Mouse (Mus musculus) mesoderm, embryonic 11.5 days (tissue): Measurements from ENCODE around the gene Pmm2.

Experiments used
- DNase-seq: peaks from one replicate; pipeline ENCODE4 v3.0.0-alpha.2; 2012; ENCODE audit warnings: low read depth, low spot score

The Pmm2 gene

GRCm38 (mm10) chr16:8656256-8656655, 18.8 kb downstream of the Pmm2 start:
- DNase-seq: no peak

DNA sequence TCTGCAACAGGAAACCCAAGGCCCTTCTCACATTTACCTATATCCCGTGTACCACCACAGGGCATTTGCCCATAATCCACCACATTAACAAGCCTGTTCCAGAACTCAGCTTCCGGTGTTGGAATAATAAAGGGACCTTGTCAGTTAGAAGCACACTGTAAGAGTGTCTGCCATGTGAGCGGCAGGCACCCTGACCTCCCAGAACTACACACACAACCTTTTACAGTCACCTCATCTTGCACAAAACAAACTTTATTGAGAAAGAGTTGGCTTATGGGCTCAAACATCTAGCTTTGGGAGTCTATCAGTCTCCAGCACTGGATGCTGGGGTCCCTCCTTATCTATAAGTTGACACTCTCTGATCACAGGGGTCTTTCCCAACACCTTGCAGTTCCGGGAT, 20.9 kb downstream of the Pmm2 start:
- DNase-seq: no peak

DNA sequence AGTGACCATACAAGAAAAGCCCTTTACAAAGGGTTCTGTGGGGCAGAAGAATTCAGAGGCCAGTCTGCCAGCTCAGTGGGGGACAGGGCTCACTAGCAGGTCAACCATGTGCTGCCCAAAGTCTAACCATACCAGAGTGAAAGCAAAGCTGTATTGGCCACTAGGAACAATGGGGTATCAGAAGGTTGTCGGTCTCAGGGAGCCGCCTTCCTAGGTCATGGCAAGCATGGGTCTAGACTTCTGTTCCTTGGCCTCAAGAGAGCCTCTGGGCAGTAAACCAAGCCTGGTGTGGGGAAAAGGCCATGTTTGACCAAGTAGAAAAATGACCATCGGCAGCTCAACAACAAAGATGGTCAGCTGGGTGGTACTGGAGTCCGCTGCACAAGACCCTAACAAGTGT, 21.3 kb downstream of the Pmm2 start:
- DNase-seq: no peak

- no peak for DNase-seq
Measured at GRCm38 (mm10) chr16:8663022-8663421, 25.5 kb downstream of the Pmm2 start.

GRCm38 (mm10) chr16:8663606-8664539, 26.4 kb downstream of the Pmm2 start:
- DNase-seq: no peak

- no peak for DNase-seq
Measured at GRCm38 (mm10) chr16:8665367-8665766, 27.9 kb downstream of the Pmm2 start.

DNA sequence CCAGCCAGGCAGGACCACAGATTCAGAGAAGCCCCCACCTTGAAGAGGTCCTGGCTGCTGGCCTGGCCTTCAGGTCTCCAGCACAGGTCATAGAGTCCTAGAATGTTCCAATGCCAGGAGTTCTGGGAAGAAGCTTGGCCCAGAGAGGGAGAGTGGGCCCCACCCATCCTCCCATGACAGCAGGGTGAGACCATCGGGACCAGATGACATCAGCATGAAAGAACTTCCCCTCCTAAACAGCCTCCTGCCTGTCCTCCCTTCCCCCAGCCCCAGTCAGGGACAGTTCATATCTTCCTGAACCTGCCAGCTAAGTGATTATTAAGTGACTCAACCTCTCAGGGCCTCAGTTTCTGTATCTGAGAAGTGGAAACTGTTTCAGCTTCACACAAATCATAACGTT, 29.0 kb downstream of the Pmm2 start:
- DNase-seq: no peak

GRCm38 (mm10) chr16:8667261-8667660, 29.8 kb downstream of the Pmm2 start:
- no peak for DNase-seq

DNA sequence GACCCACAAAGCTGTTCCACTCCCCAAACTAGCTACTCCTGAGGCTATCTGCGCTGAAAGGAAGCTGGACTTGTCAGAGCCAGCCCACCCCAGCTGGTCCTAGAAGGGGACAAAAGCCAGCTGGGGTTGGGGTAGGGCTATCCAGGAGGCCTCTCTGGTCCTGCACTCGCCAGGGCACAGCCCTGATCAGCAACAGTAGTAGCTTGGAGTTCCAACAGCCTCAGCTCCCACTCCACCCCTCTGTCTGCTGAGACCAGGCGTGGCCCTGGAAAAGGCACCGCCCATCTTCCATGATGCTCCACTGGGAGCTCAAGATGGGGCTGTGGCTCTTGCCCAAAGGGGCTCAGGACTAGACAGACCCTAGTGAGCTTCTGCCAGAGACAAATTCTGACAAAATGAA, 30.3 kb downstream of the Pmm2 start:
- no peak for DNase-seq

DNA sequence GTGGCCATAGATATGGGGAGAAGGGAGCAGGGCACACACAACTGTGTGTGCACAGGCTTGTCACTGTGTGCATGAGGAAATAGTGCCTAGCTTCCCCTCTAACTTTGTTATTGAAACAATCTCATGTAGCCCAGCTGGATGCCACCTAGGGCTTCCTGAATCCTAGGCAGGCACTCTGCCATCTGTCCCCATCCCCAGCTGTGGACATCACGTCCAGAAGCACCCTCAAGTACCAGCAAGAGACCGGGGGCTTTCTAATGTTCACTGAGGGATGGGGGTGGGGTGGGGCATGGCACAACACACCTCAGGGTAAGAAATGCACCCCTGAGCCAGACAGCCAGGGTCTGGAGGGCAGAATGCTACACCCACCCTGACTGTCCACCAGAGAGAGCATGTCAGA, 30.9 kb downstream of the Pmm2 start:
- no peak for DNase-seq

DNA sequence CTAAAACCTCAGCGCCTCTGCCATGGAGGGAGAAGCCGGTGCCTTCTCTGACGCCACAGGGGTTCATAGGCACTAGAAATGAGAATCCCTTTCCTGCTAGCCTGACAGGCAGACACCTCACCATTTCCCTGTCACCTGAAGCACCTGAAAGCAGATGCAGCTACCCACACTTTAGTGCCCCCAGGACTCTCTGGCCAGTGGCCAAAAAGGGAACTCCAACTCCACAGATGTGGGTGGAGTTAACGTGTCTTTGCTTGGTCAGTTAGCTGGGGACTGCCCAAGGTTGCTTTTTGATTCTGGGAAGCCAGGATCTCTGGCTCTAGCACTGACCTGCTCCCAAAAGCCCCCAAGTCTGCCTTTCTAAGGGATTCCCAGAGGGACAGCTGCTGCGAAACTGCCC, 32.0 kb downstream of the Pmm2 start:
- DNase-seq: peak; percentile 23

DNA sequence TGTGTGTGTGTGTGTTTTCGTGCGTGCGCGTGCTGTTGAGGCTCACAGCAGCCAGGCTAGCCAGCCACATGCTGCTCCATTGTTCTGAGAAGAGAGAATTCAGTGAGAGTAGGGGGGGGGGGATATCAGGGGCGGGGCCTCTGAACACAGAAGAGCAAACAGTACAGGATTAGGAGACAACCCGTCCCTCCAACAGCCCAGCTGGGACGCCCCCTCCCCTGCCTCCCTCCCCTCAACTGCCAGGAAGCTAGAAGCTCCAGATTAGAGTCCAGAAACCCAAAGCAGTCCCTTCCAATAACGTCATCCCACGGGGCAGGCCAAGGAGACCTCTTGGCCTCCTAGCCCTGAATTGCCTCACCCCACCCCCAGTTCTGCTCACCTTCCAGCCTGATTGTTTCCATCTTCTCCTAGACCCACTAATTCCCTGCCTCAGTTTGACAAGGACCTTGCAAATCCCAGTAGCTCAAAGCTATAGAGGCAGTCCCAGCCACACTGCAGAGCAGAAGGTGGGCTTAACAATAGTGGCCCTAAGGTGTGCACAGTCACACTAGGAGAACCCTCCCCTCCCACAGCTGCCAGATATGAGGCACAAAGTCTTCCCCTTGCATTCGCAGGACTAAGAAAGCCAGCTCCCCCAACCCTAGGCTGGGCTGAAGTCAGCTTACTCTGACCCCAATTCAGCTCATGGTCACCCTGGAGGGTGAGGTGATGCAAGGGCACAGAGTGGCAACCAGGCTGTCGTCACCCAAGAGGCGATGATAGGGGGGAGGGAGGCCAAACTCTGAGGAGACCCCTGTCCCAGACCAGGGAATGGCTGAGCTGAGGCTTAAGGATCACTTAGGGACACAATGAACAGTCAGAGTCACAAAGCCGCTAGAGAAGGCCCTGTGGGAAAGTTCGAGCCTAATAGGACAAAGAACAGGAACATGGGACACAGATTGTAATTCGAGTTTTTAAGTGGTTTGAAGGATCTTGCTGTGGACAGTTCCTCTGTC, 32.9 kb downstream of the Pmm2 start:
- peak; percentile 60 for DNase-seq

DNA sequence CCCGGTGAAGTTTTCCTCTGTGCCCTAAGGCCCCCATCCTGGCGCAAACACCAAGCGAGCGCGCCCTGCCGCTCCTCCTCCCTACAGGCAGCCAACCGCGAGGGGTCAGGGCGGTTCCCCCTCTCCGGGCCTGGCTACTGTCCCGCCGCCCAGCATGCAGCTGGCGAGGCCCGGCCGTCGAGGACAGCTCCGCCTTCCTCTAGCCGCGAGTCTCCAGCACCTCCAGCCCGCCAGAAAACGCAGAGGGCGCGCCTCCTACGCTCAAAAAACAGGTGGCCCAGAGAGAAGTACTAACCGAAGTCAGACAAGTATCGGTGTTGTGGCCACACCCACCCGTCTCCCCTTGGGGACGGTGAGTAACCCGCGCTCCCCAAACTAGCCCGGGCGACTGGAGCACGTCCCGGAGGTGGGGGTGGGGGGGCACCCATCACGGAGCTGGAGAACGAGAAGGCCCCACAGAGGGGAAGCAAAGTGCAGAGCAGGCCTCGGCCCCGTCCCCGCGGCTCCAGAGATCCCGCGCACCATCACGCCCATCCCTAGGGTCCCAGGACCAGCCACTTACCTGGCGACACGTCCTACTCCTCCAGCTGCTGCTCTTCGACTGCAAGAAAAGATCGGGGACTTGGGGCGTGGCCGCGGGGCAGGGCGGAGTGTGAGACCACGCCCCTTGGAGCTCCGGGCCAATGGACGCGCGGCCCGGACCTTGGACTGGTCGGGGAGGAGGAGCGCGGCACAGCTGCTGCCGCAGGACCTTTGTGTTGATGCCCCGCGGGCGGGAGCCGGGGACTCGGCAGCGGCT, 34.3 kb downstream of the Pmm2 start, which contains the start of gene Carhsp1:
Gene Carhsp1, minus strand, starts transcription at position 605 of the 799 bp plus-strand sequence.
- peak; percentile 97 for DNase-seq

DNA sequence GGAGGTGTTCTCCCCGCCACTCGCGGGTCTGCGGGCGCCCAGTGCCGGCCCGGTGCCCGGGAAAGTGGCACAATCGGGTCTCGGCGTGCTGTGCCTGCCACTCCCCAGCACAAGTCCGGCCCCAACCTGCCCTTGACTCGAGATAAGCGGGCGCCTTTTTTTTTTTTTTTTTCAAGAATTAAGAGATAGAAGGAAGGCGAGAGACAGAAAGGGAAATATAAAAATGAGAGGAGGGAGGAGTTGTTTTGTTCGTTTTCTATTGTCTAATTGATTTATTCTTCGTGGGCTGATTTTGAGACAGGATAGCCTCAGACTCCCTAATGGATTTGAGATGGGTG, 34.8 kb downstream of the Pmm2 start:
- DNase-seq: no peak

GRCm38 (mm10) chr16:8672811-8673210, 35.3 kb downstream of the Pmm2 start:
- DNase-seq: no peak

DNA sequence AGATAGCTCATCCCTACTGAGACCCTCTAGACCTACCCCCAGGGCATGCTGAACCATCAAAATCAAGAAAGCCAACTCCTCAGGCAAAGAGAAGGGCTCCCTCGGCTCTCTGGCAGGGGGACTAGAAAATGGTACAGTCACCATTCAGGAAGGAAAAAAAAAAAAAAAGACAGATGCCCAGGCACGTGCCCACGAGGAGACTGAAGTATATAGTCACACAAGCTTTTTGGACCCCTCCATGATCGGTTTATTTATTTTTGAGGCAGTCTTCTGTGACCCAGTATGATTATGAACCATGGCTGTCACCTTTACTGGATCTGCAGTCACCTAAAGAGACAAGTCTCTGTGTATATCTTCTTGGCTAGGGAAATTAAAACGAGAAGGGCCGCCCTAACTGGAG, 35.9 kb downstream of the Pmm2 start:
- DNase-seq: no peak

DNA sequence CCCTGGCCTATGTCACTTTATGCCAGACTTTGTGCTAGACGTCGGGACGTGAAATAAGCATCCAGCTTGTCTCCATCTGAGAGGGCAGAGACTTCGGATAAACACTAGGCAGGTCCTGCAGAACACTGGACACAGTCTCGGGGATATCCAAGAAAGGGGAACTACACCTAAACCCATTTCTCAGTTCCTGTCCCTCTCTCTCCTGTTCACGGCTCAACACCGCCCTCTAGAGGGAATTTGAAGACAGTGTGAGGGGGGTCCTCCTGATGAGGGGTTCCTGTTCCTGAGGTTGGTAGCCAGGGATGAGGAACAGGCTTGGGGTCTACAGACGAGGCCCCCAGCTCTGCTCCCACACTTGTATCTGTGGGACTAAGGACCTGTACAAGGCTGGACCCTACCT, 36.7 kb downstream of the Pmm2 start:
- DNase-seq: peak; percentile 86

DNA sequence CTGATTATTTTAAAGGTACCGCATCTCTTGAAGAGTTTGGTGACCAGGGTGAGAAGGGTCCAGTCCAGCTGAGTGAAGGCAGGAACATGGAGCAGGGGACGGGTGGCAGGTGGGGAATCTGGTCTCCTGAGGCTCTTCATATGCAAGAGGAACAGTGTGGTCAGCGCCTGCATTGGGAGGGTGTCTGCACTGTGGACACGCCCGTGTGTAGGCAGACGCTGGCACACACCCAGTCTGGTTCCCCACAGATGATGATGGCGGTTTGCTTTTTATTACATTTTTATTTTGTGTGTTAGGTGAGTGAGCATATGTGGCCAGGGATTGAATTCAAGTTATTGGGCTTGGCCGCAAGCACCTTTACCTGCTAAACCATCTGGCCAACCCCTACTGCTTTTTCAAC, 38.1 kb downstream of the Pmm2 start:
- no peak for DNase-seq

GRCm38 (mm10) chr16:8676228-8676627, 38.8 kb downstream of the Pmm2 start:
- DNase-seq: no peak

GRCm38 (mm10) chr16:8676800-8677199, 39.3 kb downstream of the Pmm2 start:
- DNase-seq: peak; percentile 66

DNA sequence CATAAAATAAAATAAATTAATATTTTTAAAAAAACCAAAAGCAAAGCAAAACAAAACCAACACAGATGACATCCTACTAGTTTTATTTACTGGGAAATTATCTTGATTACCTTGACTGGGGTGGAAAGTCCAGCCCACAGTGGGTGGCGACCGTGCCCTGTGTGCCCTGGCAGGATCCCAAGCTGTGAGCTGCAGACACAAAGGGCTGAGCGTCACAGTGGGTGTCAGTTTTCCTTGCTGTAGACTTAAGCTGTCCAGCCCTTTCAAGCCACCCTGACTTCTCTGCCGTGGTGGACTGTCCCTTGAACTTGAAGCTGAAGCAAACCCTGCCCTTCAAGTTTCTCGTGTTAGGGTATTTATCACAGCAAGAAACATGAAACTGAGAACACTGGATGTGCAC, 40.6 kb downstream of the Pmm2 start:
- no peak for DNase-seq

DNA sequence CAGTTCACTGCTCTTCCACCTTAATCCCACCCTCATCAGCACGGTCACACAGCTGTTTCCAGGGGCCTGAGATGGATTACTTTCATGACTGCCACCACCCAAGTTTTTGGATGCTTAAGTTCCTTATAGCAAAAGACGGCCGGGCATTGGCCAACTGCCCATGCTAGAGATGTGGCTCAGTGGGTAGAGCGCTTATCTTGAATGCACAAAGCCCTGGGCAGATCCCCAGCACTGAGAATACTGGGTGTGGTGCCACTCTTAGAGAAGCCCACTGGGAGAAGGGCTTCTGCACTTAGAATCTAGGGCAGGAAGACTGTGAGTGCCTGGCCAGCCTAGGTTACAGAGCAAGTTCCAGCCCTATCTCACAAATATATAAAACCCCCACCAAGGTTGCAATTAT, 41.2 kb downstream of the Pmm2 start:
- no peak for DNase-seq
